Mouse (Mus musculus): Measurements from ENCODE around the gene Dgkg.

The Dgkg gene

DNA sequence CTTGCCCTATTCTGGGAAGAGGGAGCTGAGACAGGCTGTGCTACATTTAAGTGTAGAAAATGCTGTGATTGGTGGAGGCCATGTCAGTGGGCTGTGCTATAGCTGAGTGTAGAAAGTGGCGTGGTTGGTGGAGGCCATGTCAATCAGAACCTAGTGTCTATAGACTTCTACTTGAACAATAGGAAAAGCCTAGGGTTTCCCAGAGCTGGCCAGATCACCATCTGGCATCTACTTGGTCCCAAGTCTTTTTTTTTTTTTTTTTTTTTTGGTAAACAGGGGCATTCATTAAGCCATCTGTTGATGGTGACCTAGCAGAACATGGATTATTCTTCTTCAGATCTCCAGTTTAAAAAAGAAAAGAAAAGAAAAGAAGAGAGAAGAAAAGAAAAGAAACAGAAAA is 60.6 kb downstream of the Dgkg start:
- no peak for DNase-seq (ENCODE audit: low spot score)

- no peak for DNase-seq (ENCODE audit: low spot score)
Observed at GRCm38 (mm10) chr16:22593907-22594306, 63.1 kb downstream of the Dgkg start.

- DNase-seq (ENCODE audit: low spot score), result no peak
Observed at GRCm38 (mm10) chr16:22589619-22590018, 67.4 kb downstream of the Dgkg start.

- DNase-seq (ENCODE audit: low spot score), result no peak
Observed at GRCm38 (mm10) chr16:22586151-22586836, 70.7 kb downstream of the Dgkg start.

DNA sequence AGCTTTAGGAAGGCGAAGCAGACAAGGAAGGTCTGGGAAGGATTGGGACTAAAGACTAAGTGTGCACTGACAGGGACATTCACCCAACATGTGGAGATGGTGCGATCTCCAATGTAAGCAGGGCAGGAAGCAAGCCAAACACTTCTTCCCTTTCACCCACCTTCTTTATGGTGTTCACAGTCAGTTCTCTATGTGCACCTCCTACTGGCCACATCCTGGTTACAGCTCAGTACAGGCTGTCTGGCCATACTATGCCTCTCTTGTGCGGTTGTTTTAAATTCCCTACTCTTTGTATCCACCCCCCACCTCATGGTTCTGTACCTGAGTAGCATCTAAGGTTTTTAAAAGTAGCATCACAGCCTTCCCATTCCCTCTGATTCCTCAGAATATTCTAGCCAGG is 71.5 kb downstream of the Dgkg start:
- no peak for DNase-seq (ENCODE audit: low spot score)

- no peak for DNase-seq (ENCODE audit: low spot score)
Observed at GRCm38 (mm10) chr16:22583401-22583800, 73.6 kb downstream of the Dgkg start.

DNA sequence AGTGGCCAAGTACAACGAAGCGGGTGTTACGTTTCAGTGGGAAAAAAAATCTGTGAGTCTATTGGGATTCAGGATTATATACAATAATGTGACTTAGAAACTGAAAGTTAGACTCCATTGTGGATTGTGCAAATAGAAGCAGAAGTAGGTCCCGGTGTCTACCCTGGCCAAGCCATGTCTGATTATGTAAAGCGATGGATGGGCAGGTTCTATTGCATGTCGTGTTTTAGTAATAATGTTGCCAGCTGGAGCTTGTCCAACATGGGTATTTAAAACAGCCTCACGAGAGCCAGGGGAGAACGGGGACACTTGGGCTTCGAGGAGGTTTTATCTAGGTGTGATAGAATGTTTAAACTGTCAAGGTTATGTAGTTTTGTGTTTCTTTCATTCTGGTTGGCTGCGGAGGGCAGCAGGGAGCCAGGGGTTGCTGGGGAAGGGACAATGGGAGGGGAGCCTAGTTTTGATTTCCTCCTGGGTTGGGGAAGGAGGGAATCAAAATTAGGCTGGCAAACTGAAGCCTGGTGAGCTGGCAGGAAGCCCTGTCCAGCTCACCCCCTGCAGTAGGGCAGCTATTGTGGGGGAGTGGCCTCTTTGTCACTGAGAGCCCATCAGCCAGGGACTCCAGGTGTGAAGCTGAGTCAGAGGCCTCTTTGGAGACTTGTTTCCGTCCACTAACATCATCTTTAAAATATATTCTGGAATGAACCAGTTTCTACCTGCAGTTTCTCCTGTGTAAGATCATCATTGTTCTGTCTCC is 74.7 kb downstream of the Dgkg start:
- no peak for DNase-seq (ENCODE audit: low spot score)

DNA sequence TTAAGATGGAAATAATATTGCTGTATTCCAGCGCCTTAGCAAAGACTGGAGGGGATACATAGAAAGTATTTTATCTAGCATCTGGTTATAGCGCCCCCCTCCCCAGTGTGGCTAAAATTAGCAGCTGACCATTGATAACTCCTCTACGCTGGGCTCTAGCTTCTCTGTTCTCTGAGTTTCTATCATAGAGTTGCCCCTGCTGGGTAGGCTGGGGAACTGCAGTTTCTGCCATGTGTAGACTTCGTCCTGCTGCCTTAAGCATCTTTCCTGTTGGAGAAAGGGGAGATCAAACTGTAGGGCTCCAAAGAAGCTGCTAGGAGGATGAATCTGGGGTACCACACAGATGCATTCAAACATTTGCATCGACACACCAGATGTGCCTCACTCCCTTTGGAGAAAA is 76.9 kb downstream of the Dgkg start:
- DNase-seq (ENCODE audit: low spot score), result no peak

DNA sequence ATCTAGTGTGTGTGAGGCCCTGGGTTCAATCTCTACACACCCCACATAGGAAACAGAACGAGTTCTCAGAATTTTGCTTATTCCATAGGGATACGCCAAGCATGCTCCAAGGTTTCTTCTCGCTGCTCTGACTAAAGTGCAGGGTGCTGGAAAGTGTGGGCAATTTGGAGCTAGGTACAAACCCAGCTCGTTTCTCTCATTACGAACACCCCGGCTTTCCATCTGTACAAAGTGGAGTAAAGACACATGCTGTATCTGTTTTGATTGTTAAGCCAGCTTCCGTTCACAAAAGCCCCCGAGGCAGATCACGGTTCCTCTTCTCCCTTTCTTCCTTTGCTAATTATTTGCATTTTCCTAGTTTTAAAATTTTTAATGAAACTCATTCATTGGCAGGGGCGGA is 78.1 kb downstream of the Dgkg start:
- no peak for DNase-seq (ENCODE audit: low spot score)

DNA sequence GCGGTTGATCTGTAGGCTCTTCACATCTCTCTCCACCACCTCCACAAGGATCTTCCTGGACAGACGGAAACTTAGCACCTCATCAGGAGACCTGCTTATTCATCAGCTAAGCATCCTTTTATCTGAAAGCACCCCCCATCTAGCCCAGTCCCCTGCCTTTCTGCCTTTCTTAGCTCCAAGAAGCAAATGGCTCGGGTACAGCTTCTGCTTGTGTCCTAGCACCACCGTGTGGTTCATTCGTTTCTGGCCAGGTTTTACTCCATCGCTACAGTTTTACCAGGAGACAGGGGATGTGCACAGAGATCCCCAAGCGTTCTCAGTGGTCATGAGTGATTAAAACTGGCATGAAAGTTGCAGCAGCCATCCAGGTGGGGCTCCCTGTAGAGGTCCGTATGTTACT is 79.4 kb downstream of the Dgkg start:
- no peak for DNase-seq (ENCODE audit: low spot score)

DNA sequence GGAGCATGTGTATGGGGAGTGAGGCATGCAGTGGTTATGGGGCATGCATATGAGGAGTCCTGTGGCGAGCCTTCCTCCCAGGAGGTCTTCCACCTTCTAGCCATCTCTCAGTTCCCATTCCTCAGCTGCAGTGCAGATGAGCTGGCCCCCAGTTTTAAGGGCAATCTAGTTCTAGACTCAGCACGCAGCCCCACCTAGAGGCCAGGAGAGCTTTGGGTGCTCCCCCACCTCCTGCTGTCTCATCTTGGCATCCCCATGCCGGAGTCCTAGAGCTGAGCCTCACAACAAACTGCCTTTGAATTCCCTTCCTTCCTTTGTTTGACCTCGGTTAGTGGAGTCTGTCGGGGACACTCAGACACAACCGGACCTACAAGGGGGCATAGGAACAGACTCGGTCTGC is 82.9 kb downstream of the Dgkg start:
- no peak for DNase-seq (ENCODE audit: low spot score)

DNA sequence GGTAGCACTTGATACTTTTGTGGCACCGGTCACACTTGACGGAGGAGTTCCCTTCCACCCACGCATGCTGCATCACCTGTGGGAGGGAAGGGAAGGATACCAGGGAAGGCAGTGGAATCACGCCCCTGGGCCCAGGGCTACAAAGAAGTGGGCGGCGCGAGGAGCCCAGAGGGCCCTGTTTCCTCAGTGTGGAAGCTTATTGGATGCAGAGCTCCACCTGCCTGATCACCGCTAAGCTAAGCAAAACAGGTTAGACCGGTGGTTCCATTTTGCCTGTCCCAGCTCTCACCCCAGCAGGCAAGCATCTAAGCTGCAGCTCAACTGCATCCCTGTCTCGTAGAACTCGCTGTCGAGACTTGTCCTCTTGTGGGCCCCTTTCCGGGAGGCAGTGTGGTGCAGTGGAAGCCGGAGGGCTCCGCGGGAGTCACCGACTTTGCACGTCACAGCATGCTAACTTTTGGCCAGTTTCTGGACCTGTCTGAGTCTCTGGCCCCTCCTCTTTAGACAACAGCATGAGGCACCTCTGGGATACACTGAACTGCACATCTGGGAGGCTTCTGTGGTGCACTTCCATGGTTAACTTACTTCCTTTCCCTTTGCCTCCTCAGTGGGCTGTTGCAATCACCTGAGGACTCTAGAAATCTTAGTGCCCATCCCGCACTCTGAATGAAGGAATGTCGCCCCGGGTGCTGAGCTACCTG is 84.2 kb downstream of the Dgkg start:
- DNase-seq (ENCODE audit: low spot score), result no peak

GRCm38 (mm10) chr16:22564907-22565272 is 92.1 kb downstream of the Dgkg start:
- DNase-seq (ENCODE audit: low spot score), result no peak

DNA sequence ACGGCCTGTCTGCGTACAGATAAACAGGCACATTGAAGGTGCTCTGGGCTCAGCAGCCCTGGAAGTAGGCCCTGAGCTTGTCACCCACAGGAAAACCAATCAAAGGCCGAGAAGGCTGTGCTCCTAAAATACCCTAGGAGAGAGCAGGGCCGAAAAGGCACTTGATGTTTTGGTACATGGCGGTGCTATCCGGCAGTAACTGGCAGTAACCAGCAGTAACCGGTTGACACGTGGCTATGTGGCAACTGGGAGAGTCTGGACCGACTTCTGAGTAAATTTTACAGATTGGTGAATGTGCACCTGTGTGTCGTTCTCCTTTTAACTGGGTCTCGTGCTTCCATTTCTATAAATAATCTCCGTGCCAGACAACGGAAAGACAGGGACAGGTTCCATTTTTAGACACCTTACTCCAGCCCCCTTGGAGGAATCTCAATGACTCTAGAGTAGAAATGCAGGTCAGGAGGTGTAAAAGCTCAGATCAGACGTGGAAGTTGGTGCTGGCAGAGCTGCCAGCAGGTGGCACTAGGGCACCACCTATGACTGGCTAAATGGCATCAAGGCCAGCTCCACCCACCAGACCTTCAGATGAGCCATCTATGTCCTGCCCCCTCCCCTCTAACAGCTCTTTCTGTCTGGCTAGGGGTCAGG is 92.6 kb downstream of the Dgkg start:
- DNase-seq (ENCODE audit: low spot score), result no peak

DNA sequence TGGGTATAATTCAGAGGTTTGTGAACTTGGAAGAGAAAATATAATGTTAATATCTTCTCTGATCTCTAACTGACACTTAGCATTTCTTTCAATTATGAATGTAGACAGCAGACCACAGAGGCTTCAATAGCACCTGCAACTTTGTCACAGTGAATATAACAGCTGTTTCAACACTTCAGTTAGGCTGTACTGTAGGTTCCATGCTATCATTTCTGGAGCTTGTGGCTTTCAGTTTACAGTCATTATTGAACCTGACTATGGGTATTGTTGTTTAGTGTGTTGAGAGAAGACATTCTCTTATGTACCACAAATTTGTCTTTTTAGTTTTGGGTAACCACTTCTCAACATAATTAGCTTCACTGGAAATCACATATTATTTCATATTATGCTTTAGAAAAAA is 93.4 kb downstream of the Dgkg start:
- no peak for DNase-seq (ENCODE audit: low spot score)

- DNase-seq (ENCODE audit: low spot score), result no peak
Observed at GRCm38 (mm10) chr16:22554996-22555395, 102.0 kb downstream of the Dgkg start.

DNA sequence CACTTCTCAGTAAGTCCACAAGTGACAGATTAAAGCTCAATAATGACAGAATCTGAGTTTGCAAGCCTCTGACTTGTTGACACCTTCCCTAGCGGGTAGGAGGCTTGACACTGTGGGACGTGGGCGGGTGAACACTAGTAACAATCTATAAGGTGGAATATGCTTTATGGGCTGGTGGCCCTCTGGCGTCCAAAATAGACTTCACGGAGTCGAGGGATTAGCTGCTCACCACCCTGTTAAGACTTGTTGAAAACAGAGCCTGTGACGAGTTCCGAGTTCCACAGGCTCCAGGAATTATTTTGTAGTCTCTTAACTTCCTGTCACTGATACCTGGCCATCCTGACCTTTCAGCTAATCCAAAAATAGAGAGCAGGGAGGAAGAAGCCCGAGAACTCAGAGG is 104.7 kb downstream of the Dgkg start:
- no peak for DNase-seq (ENCODE audit: low spot score)

DNA sequence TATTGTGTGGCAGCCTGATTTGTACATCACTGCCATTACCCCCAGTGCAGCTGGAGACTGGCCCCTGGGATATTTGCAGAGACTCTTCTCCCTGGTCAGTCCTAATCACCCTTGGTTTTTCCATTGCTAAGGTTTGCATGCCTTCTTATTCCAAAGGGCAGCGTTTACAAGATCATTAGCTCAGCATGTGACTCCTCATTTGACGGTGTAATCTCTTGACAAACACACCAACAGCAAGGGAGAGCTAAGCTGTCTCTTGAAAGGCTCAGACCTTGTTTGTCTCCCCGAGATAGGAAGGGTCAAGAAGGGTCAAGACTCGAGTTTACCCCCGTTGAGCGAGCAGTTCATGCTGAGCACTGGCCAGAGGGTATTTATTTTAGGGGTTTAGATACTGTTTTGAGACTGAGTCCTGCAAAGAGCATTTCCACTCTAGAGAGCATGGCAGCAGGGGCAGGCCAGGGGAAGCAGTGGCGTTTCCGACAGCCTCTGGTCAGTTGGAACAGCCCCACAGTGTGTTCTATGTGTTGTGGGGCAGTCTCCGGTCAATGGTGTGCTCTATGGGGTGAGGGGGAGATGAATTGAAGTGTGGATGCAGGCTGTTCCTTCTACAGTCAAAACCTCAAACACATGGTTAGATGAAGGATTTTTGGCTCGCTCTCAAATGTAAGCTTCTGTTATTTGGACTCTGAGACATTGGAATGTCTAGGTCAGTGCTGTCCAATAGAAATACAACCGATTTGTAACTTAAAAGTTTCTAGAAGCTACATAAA is 105.6 kb downstream of the Dgkg start:
- DNase-seq (ENCODE audit: low spot score), result no peak

DNA sequence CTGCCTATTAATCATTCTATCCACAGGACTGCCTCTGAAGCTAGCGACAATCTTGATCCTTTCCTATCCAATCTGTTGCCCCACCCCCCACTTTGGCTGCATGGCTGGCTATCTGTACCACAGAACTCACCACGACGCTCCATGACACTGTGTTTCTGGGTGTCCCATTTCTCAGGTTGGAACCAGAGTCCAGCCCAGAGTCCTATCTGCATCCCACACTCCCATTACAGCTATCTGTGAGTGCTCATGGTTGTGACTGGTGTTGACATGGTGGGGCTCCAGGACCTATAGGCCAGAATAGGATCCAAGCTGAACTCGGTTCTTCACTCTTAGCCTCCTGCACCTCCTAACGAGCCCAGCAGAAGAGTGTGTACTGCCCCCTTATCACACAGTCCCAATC is 107.7 kb downstream of the Dgkg start:
- no peak for DNase-seq (ENCODE audit: low spot score)

DNA sequence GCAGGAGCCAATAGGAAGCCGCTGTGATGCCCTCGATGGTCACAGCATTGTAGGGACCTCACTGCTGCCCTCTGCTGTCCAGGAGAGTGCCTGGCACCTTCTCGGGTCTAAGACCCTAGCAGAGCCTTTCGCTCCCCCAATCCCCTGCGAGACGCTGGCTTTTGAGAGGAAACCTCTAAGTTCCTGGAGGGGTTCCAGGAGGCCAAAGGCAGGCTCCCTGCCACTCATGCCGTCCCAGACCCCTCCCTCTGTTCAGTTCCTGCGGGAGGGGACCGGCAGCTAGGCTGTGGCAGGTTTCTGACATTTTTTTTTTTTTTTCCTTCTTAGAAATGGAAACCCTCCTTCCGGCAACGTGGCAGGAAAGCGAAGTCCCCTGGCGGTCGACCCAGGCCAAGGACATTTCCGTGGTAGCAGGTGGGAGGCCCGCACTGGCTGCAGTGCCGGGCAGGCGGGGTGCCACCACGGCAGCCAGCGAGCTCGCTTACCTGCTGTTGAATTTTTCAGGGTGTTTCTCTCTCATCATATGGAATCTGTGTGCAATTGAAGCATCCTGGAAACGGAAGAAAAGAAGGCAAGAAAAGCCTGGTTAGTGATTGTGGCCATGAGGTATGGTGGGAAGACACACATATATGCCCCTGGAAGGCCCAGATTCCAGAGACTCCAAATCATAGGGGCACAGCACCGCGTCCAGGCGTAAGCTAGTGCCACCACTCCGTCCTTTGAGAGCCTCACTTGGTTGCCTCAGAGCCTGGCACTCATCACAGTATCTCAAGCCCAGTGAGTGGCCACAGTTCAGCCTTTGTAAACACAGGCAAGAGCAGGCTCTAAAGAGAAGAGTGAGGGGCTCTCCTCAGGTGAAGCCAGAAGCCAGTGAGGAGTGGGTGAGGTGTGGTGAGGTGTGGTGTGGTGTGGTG is 108.6 kb downstream of the Dgkg start:
- DNase-seq (ENCODE audit: low spot score), result peak; percentile 59

GRCm38 (mm10) chr16:22547741-22548140 is 109.3 kb downstream of the Dgkg start:
- no peak for DNase-seq (ENCODE audit: low spot score)
